34 mouse cellular contexts compared by ENCODE assay signal in genomic region chr1:73530326-73530725, GRCm38 (mm10).
"Had no signal": no experiment of that assay in that cellular context is flagged by ENCODE, and none has a peak within 500 bp of the region (broad histone marks: within the 10 kb centered on the region; RNA-seq: fewer than 3 reads in every experiment).

No protein-coding gene starts in this region.

- H3K4me3 ChIP-seq: heart, embryonic 12.5 days; heart, embryonic 13.5 days; heart, embryonic 15.5 days; hindbrain, embryonic 10.5 days; hindbrain, embryonic 12.5 days; hindbrain, embryonic 13.5 days; hindbrain, embryonic 15.5 days; intestine, embryonic 15.5 days; kidney, embryonic 15.5 days; layer of hippocampus, adult 2 months; left cerebral cortex, adult 2 months had no signal

- H3K9ac ChIP-seq: heart, embryonic 12.5 days; heart, embryonic 13.5 days; heart, embryonic 15.5 days; hindbrain, embryonic 12.5 days; hindbrain, embryonic 13.5 days; hindbrain, embryonic 14.5 days; hindbrain, embryonic 15.5 days; intestine, embryonic 15.5 days; kidney, embryonic 15.5 days had no signal

- H3K27ac ChIP-seq: heart, embryonic 13.5 days; heart, embryonic 15.5 days; hindbrain, embryonic 10.5 days; hindbrain, embryonic 12.5 days; hindbrain, embryonic 13.5 days; hindbrain, embryonic 14.5 days; hindbrain, embryonic 15.5 days; hindbrain, postnatal 0 days; intestine, embryonic 15.5 days; kidney, embryonic 15.5 days; kidney, postnatal 0 days; layer of hippocampus, adult 2 months; left cerebral cortex, adult 2 months had no signal

- ATAC-seq: hindbrain, embryonic 16.5 days; hindbrain, postnatal 0 days; inflammation-experienced regulatory T-cells, adult 6 months; intestine, embryonic 15.5 days; intestine, embryonic 16.5 days; intestine, postnatal 0 days had no signal

- H3K4me2 ChIP-seq: heart, embryonic 12.5 days; heart, embryonic 13.5 days; heart, embryonic 15.5 days; hindbrain, embryonic 12.5 days; hindbrain, embryonic 13.5 days; hindbrain, embryonic 14.5 days; hindbrain, embryonic 15.5 days; intestine, embryonic 15.5 days; kidney, embryonic 15.5 days had no signal

- DNase-seq: heart, postnatal 10 days; heart, postnatal 14 days; heart, postnatal 36 days; heart, postnatal 4 days; kidney, adult 11 months; kidney, adult 18-20 months; kidney, adult 2 months; kidney, adult 8-10 months; kidney, adult 9 months; kidney, postnatal 10 days; kidney, postnatal 14 days; kidney, postnatal 25 days; kidney, postnatal 36 days; kidney, postnatal 4 days; layer of hippocampus, adult 9-11 months; layer of hippocampus, postnatal 36 days had no signal

- H3K36me3 ChIP-seq: heart, embryonic 12.5 days; heart, embryonic 13.5 days; heart, embryonic 15.5 days; hindbrain, embryonic 10.5 days; hindbrain, embryonic 12.5 days; hindbrain, embryonic 13.5 days; hindbrain, embryonic 15.5 days; intestine, embryonic 15.5 days; kidney, embryonic 15.5 days had no signal

- H3K9me3 ChIP-seq: heart, embryonic 12.5 days; heart, embryonic 13.5 days; heart, embryonic 15.5 days; hindbrain, embryonic 10.5 days; hindbrain, embryonic 12.5 days; hindbrain, embryonic 13.5 days; hindbrain, embryonic 15.5 days; intestine, embryonic 15.5 days; kidney, embryonic 15.5 days had no signal

- H3K27me3 ChIP-seq: heart, embryonic 12.5 days; heart, embryonic 13.5 days; heart, embryonic 15.5 days; hindbrain, embryonic 12.5 days; hindbrain, embryonic 13.5 days; hindbrain, embryonic 15.5 days; intestine, embryonic 15.5 days; kidney, embryonic 15.5 days had no signal

- H3K4me1 ChIP-seq: heart, embryonic 12.5 days; heart, embryonic 13.5 days; heart, embryonic 15.5 days; hindbrain, embryonic 15.5 days had no signal
